Mouse (Mus musculus) CH12.LX (cell line): ENCODE results near the gene Prrg2.

Experiments
- CTCF ChIP-seq, 2 experiments: IDR thresholded peaks in 1 of 2; conservative IDR thresholded peaks in 1 of 2; 2 replicates each; pipeline ENCODE4 v1.5.1; 2011 to 2012; ENCODE audit warnings: low read depth in 2 of 2, low read length in 2 of 2, improper control_type of control experiment in 1 of 2, inconsistent platforms in 1 of 2, mild to moderate bottlenecking in 1 of 2, moderate library complexity in 1 of 2
- POLR2A ChIP-seq: IDR thresholded peaks from 2 replicates; pipeline ENCODE4 v1.6.1; 2011; ENCODE audit warnings: low read depth, mild to moderate bottlenecking, improper control_type of control experiment, low read length

GRCm38 (mm10) chr7:45028351-45028750 is 34.1 kb downstream of the Prrg2 start:
- TF ChIP-seq CTCF (conservative IDR thresholded peaks at IDR 0.05 in 1 of 2, IDR thresholded peaks at IDR 0.05 in 1 of 2; ENCODE audit: low read depth in 2 of 2, low read length in 2 of 2) (no peak), POLR2A (no peak)
